Mouse (Mus musculus) adrenal gland, adult 10 weeks (tissue): Measurements from ENCODE around the gene Washc3. TPM values are rescaled to one million over a fixed set of nuclear protein-coding genes. Genes with fewer than 3 reads are reported as not detected.

Experiments
- polyA plus RNA-seq: library from polyadenylated mRNA; stranded (reverse); fragments of 350-450 nt; fragmentation: Illumina TruSeq; extraction: RNeasy Lipid Tissue Mini Kit (QIAGEN cat#74804); gene quantifications from one replicate; pipeline ENCODE4 v1.2.3, GENCODE M21; 2014; ENCODE audit warnings: low read depth, low replicate concordance

Gene Washc3
- 75.5 TPM for polyA plus RNA-seq

DNA sequence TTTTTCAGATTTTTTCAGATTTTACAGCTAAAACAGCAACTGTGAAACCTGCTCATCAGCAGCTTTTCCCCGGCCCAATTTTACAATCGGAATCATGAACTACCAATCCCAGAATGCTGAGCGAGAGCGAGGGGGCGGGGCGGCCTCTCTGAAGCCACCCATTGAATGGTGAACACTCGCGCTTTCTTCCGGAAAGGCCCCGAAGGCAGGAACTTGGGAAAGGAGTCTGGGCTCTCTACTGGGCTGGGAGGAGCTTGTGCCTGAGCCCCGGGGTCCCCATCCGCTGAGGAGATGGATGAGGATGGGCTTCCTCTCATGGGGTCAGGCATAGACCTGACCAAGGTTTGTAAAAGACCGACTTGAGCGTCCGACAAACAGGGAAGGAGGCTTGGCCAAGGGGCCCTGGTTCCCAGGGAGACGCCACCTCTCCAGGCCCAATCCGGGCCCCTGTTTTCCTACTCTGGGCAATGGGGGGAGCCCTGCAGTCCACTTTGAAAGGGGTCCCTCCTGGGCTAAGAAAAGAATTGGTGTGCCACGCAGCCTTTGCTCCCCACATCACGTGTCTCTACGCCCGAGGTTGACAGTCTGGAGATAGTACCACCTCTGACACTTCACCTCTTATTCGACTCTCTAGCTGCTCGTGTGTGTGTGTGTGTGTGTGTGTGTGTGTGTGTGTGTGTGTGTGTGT, at the start of gene Washc3:
TSS of gene Washc3 (plus strand) at position 143 of the 688 bp plus-strand sequence.

Other genes starting within 250 kb of the Washc3 start
- not detected for gene Pmch, start 110.0 kb upstream of the Washc3 start, polyA plus RNA-seq
- gene Parpbp, start 54.2 kb upstream of the Washc3 start, polyA plus RNA-seq: 1.6 TPM
- gene Nup37, start 54.1 kb upstream of the Washc3 start, polyA plus RNA-seq: 15.8 TPM
- gene Dram1, start 178.0 kb downstream of the Washc3 start, polyA plus RNA-seq: 28.2 TPM
- gene Gnptab, start 178.0 kb downstream of the Washc3 start, polyA plus RNA-seq: 46.9 TPM